Mouse (Mus musculus) right cerebral cortex, postnatal 10 days (tissue): Measurements from ENCODE around the gene Ehd4.

Experiments
- DNase-seq, 2 experiments: peaks; one replicate each; pipeline ENCODE4 v3.0.0; 2021; ENCODE audit warnings: low spot score in 2 of 2

Gene Ehd4

GRCm38 (mm10) chr2:120074096-120074495 is 80.3 kb downstream of the Ehd4 start:
- no peak for DNase-seq

DNA sequence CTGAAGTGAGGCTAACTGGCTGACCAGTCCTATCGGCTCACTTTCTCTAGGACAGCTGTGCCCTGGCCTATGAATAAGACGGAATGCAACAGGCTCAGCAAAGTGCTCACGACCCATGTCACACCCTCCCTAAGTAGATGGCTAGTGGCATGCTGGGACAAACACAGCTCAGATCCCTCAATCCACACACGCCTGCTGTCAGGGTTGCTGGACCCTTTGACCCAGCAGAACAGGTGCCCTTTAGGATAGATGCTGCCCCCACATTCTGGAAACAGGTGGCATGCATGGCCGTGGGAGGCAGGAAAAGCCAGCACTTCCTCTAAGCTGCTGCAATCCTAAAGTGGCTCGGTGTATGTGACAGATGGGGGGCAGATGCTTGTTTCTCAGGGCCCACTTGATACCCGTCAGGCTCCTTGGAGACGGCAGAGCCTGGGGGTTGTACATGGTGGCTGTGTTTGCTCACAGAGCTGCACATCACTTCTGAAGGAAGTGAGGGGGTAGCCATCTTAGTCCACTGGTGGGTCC is 84.9 kb downstream of the Ehd4 start:
- DNase-seq, result peak; percentile 75 to 91

DNA sequence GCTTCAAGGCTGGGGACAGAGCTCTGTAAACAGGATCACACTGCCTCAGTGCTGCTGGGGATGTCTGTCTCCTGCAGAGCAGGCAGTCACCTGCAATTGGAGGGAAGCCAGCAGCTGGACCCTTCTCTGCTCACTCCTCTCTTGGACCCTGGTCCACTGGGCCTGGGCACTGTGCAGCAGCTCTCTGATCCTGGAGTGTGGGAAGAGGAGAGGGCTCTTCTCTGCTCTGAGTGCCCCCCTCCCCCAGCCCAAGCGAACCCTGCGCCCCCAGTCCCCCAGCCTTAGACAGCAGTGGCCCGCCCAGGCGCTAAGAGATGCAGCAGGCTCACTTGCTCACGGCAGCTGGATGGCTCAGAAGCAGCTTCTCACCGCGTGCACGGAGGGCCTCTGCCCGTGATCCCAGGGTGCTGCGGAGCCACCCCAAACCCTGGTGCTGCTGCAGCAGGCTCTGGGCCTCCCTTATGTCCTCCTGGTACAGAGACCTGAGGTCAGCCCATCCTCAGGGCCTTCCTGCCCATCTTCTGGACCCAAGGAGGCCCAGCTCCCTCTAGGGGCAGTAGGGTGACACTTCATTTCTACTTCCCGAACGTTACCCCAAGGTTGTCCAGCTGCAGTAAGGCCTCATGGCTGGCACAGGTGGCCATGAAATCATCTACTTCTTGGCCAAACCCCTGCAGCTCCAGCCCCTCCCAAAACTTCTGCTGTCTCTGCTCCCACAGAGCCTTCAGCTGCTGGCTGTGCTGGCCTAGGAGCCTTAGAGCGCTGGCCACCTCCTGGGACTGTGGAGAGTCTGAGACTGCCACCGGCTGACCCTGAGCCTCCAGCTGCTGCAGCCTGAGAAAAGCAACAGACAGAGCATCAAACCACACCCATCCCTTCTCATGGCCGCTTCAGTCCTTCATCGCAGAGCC is 85.6 kb downstream of the Ehd4 start:
- DNase-seq, result peak in 1 of 2 experiments; percentile 47

GRCm38 (mm10) chr2:120066224-120066623 is 88.2 kb downstream of the Ehd4 start:
- peak in 1 of 2 experiments; percentile 44 for DNase-seq

GRCm38 (mm10) chr2:120065243-120065642 is 89.2 kb downstream of the Ehd4 start:
- no peak for DNase-seq

GRCm38 (mm10) chr2:120064639-120065038 is 89.8 kb downstream of the Ehd4 start:
- DNase-seq, result no peak

- DNase-seq, result no peak
Observed at GRCm38 (mm10) chr2:120062248-120062647, 92.2 kb downstream of the Ehd4 start.

DNA sequence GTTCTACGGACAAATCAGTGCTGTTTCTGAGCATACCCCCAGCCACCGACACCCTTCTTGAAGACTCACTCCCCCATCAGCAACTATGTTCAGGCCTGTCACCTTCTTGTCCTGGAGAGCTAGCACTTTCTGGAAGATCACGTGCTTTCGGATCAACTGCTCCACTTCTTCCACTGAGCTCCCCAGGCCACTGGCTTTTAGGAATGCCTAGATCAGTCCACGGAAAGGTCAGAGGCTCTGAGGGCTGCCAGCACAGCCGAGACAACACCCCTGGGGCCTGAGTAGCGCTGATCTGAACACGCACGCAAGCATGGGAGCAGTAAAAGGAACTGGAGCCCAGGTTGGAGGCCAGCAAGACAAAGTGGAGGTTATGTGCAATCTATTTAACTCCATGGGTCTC is 93.8 kb downstream of the Ehd4 start:
- no peak for DNase-seq

DNA sequence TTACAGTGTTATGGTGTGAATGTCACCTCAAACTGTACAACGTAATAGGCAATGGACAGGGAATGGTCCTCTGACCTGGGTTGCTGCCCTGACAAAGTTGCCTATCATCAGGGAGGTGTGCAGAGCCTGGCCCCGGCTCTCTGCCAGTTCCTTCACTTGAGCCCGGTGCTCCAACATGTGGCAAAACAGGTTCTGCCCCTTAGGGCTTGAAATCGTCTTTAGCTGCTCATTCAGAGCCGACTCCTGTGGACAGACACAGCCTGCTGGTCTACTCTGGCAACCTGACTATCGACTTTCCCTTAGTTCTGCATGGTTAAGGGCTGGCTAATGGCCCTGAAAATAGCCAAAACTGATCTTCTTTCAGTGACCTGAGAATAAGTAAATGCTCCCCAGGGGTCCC is 94.2 kb downstream of the Ehd4 start:
- no peak for DNase-seq

- DNase-seq, result no peak
Observed at GRCm38 (mm10) chr2:120059466-120059865, 94.9 kb downstream of the Ehd4 start.

DNA sequence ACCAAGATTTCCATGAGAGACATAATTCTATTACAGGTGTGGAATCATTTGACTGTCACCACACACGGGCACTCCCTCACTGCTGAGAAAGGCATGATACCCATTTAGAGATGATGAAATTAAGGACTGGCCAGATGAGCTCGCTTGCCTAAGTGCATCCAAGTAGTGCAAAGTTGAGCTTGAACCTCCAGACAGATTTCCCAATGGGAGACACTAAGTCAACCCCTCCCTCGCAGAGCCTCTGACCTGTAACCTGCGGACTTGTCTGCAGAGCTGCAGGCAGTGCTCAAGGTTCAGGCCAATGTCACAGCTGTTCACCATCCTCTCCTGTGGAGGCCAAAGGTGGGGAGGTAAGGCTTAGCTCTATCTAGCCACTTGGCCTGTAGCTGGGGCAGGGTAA is 95.6 kb downstream of the Ehd4 start:
- no peak for DNase-seq

DNA sequence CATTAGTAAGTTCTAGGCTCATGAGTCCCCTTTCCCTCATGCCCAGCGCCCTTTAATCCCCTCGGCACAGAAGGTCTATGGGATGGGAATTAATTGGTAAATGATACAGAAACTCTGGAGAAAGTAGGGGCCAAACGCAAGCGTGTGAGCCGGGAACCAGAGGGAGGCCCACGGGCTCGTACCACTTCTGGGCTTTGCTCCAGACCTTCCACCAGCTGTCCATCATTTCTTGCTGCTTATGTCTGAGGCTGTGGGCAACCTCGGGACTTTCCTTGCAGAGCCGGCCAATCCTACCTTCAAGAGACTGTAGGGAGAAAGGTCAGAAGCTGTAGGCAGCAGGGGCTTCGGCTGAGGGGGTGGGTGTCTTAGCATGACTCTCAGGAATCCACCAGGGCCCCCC is 98.5 kb downstream of the Ehd4 start:
- DNase-seq, result no peak

DNA sequence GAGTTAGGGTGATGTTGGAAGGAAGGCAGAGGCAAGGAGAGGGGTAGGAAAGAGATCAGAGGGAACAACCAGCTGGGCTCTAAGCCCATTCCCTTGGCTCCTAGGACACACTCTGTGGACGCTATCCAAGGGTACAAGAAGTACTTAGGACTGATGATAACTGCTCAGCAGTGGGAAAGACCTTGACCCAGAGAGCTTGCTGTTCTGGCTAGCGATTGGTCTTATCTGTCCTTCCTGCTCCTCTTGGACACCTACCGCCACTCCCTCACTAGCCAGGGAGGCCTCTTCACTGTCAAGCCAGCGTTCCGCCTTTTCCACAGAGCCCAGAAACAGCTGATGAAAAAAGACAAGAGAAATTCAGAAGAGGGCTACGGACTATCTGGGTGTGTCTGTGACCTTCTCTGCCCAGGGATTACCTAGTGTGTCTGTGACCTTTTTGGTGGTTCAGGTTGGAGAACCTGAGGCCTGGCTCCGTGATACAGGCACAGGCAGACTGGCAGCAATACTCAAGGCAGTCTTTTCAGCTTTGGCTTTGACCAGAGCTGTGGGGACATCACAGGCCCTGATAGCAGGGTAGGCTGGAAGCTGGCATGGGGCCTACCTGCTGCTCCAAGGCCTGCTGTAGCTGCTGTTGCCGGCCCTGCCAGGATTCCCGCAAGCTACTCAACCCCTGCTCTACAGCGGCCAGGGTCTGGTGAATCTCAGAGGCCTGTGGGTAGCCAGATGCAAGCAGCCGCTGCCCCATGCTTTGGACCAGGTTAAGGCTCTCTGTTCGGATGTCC is 99.4 kb downstream of the Ehd4 start:
- DNase-seq, result no peak

DNA sequence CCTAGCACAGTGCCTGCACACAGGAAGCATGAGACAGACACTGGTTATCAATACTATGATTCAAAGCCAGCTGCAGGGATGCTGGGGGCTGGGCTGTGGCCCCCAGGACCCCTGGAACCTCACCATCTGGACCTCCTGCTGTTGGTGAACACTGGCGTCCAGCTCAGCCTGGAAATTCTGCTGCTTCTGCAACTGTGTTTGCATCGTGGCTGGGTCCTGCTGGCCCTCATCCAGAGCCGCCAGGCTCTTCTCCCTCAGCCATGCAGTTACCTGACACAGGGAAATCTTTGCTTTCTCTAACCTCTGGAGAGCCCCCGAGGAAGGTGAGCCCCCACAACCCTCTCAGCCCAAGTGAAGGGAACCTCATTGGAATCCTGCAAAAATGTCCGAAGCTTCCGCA is 103.0 kb downstream of the Ehd4 start:
- no peak for DNase-seq

DNA sequence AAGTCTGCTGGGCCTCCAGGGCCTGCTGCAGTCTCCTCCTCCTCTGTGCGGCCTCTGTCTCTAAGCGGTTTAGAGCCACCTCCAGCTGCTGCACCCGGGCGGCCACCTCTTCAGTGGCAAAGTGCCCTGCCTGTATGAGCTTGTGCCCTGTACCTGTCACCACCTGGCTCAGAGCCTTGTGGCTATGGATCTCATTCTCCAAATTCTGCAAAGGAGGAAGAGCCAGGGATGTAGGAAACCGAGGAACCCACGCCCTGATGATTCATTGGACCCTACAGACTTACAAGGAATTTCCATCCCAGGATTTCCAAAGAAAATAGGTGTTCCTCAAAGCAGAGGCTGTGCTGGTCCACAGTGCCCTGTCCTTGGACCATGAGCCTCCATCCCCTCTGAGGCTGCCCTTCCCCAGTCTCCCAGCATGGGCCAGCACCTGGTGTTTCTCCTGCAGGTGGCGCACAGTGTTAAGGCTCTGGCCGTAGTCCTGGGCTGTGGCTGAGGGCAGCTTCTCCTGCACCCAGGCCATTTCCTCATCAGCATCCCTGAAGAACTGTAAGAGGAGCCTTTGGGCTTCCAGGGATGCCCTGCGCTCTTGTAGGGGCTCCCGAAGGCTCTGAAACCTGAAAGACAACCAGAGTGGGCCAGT is 104.7 kb downstream of the Ehd4 start:
- DNase-seq, result no peak

GRCm38 (mm10) chr2:120048173-120048572 is 106.2 kb downstream of the Ehd4 start:
- DNase-seq, result no peak

GRCm38 (mm10) chr2:120046486-120047310 is 107.7 kb downstream of the Ehd4 start:
- DNase-seq, result peak in 1 of 2 experiments; percentile 62

- DNase-seq, result no peak
Observed at GRCm38 (mm10) chr2:120044676-120045075, 109.7 kb downstream of the Ehd4 start.

DNA sequence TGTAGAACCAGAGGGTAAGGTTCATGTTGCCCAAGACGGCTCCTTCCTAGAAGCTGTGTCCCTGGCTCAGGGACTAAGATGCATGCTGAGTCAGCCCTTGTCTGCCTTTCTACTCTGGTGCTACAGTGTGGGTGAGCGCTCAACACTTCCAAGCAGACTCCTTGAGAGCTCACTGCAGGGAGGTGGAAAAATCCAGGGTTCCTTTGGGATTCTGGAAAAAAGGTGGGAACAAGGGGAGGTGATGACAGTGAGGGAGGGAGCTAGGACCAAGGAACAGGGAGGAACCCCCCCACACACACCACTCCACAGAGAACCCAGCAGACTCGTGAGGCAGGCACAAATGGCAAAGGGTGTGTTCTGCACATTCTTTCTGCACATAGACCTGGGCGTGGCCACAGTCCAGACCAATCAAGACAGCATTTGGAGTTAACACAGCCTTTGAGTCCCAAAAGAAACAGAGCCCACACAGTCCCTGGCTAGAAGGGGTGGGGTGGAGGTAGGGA is 110.3 kb downstream of the Ehd4 start:
- DNase-seq, result no peak

GRCm38 (mm10) chr2:120040991-120041390 is 113.4 kb downstream of the Ehd4 start:
- DNase-seq, result no peak
